Mouse (Mus musculus) liver, embryonic 14.5 days (tissue): ENCODE measurements around the gene Pgc. TPM values are rescaled to one million over a fixed set of nuclear protein-coding genes. Genes with fewer than 3 reads are reported as not detected.

Experiments used
- ATAC-seq: fragments of 200-750 bp; cut with Nextera tagmentation; 2 replicates; pipeline ENCODE4 v1.8.0; 2017; ENCODE audit warnings: moderate number of reproducible peaks, mild to moderate bottlenecking, moderate library complexity; ENCODE audit not compliant: insufficient read depth
- DNase-seq, 3 experiments: peaks; one replicate each; pipeline ENCODE4 v3.0.0-alpha.2; 2012 to 2013; ENCODE audit warnings: low read depth in 3 of 3, low spot score in 3 of 3
- H3K27ac ChIP-seq: fragments of 300-500 bp; sonication (generic); 2 replicates; pipeline ENCODE4 v1.5.1; 2014; ENCODE audit warnings: moderate library complexity, mild to moderate bottlenecking, control low read depth, inconsistent platforms
- H3K27me3 ChIP-seq: fragments of 300-500 bp; sonication (generic); 2 replicates; pipeline ENCODE4 v1.6.1; 2014; ENCODE audit warnings: mild to moderate bottlenecking, low read length, moderate library complexity; ENCODE audit not compliant: control insufficient read depth, insufficient read depth
- H3K36me3 ChIP-seq: fragments of 300-500 bp; sonication (generic); replicated peaks from 2 replicates; pipeline ENCODE4 v1.6.1; 2014; ENCODE audit warnings: low read depth; ENCODE audit not compliant: control insufficient read depth, insufficient read depth
- H3K4me1 ChIP-seq, 2 experiments: fragments of 200-500 bp in 1 of 2; fragments of 300-500 bp in 1 of 2; sonication (generic) in 1 of 2; replicated peaks; 2 replicates each; pipeline ENCODE4 v1.6.1; 2012 to 2014; ENCODE audit warnings: antibody characterized with exemption in 1 of 2, inconsistent platforms in 1 of 2, low read length in 1 of 2; ENCODE audit not compliant: control insufficient read depth in 2 of 2, insufficient read depth in 2 of 2
- H3K4me2 ChIP-seq: fragments of 300-500 bp; sonication (generic); 2 replicates; pipeline ENCODE4 v1.6.1; 2014; ENCODE audit warnings: low read depth, mild to moderate bottlenecking, control low read depth, moderate library complexity
- H3K4me3 ChIP-seq, 2 experiments: fragments of 200-500 bp in 1 of 2; fragments of 300-500 bp in 1 of 2; sonication (generic) in 1 of 2; 2 replicates each; pipeline ENCODE4 v1.5.1; 2012 to 2014; ENCODE audit warnings: low read depth in 2 of 2, low read length in 2 of 2, mild to moderate bottlenecking in 2 of 2, control low read depth in 1 of 2, inconsistent platforms in 1 of 2, moderate library complexity in 1 of 2; ENCODE audit not compliant: insufficient read depth in 1 of 2
- H3K9ac ChIP-seq: fragments of 300-500 bp; sonication (generic); replicated peaks from 2 replicates; pipeline ENCODE4 v1.6.1; 2014; ENCODE audit warnings: mild to moderate bottlenecking, control low read depth, moderate library complexity
- H3K9me3 ChIP-seq: fragments of 300-500 bp; sonication (generic); 2 replicates; pipeline ENCODE4 v1.6.1; 2016; ENCODE audit warnings: low read length, mixed read lengths; ENCODE audit not compliant: control insufficient read depth
- CTCF ChIP-seq: IDR thresholded peaks from 2 replicates; pipeline ENCODE4 v1.5.1; 2016; ENCODE audit warnings: antibody characterized with exemption, low read depth, control low read depth
- EP300 ChIP-seq: IDR thresholded peaks from 2 replicates; pipeline ENCODE4 v1.6.1; 2016; ENCODE audit warnings: antibody characterized with exemption, low read depth
- WGBS: fragments of 180-500 bp; shearing (Covaris S2); extraction: QIAGEN DNeasy Blood & Tissue Kit; methylation state at CpG from one replicate; pipeline ENCODE4 v1.1.7; 2014; ENCODE audit not compliant: insufficient replicate concordance; 5-methylcytosine and 5-hydroxymethylcytosine counted together
- polyA plus RNA-seq, 2 experiments: library from polyadenylated mRNA; depleted of rRNA in 1 of 2; stranded (reverse) in 1 of 2; unstranded in 1 of 2; fragments of >200 nt; fragmentation: Nextera tagmentation in 1 of 2; extraction: Ambion mirVana in 1 of 2; gene quantifications; 2 replicates each; pipeline versions ENCODE4 v1.2.1 to v1.2.3; 2012 to 2014

Gene Pgc
- polyA plus RNA-seq (2012; rRNA removed), result not detected in 2 replicates
- polyA plus RNA-seq (2014; fragmentation: Nextera tagmentation; extraction: Ambion mirVana), result not detected in 2 replicates

DNA sequence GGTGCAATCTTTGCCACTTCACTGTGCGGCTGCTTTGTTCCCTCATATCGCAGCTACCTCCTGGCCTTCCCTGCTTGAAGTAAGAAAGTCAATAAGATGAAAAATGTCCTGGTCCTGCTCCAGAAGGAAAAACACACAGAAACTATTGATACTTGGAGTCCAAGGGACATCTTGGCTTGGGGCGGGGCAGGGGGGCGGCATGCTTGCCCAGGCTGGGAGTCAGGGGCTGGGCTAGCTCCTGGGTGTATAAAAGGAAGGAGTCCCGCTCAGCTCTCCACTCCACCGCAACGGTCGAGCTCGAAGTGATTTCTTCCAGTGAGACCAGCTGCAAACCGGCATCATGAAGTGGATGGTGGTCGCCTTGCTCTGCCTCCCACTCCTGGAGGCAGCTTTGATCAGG, at the start of gene Pgc:
Gene Pgc (plus strand): TSS at position 277 of the 400 bp plus-strand sequence.
- Histone ChIP-seq H3K27me3 (no peaks in the 10 kb centered on the region), H3K9me3 (no peaks in the 10 kb centered on the region), H3K27ac (no peak within 1 kb of the TSS), H3K36me3 (no peaks in the 10 kb centered on the region), H3K9ac (no peak within 1 kb of the TSS), H3K4me2 (no peak within 1 kb of the TSS), H3K4me3 (no peak within 1 kb of the TSS), H3K4me1 (no peaks in the 10 kb centered on the region)
- WGBS, result 66% methylated on average over 11 of the region's 11 CpGs
- DNase-seq, result no peak
- ATAC-seq, result no peak
- TF ChIP-seq CTCF, result no peak
- no peak for TF ChIP-seq EP300

DNA sequence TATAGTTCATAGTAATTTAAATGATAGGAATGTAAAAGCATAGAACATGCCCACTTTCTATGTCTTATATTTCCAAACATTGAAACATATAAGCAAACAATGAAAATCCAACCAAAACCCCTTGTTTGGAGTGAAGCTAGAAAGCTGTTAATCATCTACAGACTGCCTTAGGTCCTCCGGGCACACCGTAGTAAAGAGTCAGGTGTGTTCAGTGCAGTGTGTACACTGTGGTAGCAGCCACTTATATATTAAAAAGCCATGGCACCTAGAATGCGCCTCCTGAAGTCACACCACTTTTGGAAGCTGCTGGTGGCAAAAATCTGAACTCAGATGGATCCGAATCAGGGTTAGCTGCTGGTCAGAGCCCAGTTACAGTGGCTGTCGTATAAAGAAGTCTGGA, 48.4 kb upstream of the Pgc start:
- no peak overlapping the region for H3K9ac ChIP-seq
- H3K36me3 ChIP-seq, result peaks cover 29% of the 10 kb centered on the region
- no peaks in the 10 kb centered on the region for H3K9me3 ChIP-seq
- whole genome bisulfite sequencing, result 79% methylated on average over 5 of the region's 5 CpGs
- H3K27me3 ChIP-seq, result no peaks in the 10 kb centered on the region
- no peaks in the 10 kb centered on the region for H3K4me1 ChIP-seq
- no peak overlapping the region for H3K27ac ChIP-seq
- H3K4me3 ChIP-seq, result no peak overlapping the region
- no peak overlapping the region for H3K4me2 ChIP-seq
- no peak for DNase-seq
- TF ChIP-seq CTCF (no peak), EP300 (no peak)
- ATAC-seq, result no peak

DNA sequence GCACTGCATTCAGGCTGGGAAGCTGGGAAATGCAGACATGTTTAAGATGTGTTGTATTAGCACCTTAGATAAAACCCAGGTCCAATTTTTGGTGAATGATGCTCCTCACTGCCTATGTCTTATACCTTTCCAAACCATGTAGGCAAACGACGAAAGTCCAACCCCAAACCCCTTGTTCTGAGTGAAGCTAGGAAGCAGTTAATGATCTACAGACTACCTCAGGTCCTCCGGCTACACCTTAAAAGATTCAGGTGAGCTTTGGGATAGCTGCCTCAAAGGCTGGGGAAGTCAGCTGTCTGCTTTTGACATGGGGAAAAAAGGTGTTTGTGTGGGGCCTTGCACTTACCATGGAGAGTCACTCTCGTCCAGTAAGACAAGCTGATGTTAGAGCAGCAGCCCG, 47.9 kb upstream of the Pgc start:
- Histone ChIP-seq H3K36me3 (peaks cover 32% of the 10 kb centered on the region), H3K27ac (no peak overlapping the region), H3K4me3 (no peak overlapping the region), H3K4me1 (no peaks in the 10 kb centered on the region), H3K9me3 (no peaks in the 10 kb centered on the region), H3K9ac (no peak overlapping the region), H3K27me3 (no peaks in the 10 kb centered on the region), H3K4me2 (no peak overlapping the region)
- WGBS, result 74% methylated on average over 5 of the region's 5 CpGs
- no peak for DNase-seq
- TF ChIP-seq EP300, result no peak
- no peak for TF ChIP-seq CTCF
- ATAC-seq, result no peak

DNA sequence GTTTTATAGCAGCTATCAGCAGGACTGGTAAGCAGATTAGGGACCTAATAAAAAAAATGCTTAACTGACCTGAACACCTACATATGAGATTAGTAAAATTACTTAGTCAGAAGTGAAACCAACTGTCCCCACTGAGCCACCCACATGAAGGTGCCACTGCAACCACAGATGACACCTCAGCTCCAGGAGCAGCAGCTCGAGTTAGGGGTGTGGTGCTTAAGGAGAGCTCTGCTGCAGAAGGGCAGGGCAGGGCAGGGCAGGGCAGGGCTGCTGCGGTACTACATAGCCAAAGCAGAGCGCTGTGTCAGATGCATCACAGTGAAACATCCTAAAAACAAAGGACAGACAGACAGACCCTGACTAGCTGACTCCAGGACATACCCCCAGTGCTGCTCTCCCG, 43.8 kb upstream of the Pgc start:
- ATAC-seq (no peak), DNase-seq (no peak)
- no peak overlapping the region for H3K9ac ChIP-seq
- H3K27me3 ChIP-seq, result no peaks in the 10 kb centered on the region
- peaks cover 4 to 9% of the 10 kb centered on the region in 2 experiments; a peak in 2 of 4 replicates for H3K4me1 ChIP-seq
- H3K4me3 ChIP-seq, result no peak overlapping the region
- H3K36me3 ChIP-seq, result peaks cover 34% of the 10 kb centered on the region
- no peak overlapping the region for H3K27ac ChIP-seq
- 52% methylated on average over 4 of the region's 4 CpGs for WGBS
- no peak for TF ChIP-seq EP300
- no peak for TF ChIP-seq CTCF
- no peak overlapping the region for H3K4me2 ChIP-seq
- H3K9me3 ChIP-seq, result no peaks in the 10 kb centered on the region

DNA sequence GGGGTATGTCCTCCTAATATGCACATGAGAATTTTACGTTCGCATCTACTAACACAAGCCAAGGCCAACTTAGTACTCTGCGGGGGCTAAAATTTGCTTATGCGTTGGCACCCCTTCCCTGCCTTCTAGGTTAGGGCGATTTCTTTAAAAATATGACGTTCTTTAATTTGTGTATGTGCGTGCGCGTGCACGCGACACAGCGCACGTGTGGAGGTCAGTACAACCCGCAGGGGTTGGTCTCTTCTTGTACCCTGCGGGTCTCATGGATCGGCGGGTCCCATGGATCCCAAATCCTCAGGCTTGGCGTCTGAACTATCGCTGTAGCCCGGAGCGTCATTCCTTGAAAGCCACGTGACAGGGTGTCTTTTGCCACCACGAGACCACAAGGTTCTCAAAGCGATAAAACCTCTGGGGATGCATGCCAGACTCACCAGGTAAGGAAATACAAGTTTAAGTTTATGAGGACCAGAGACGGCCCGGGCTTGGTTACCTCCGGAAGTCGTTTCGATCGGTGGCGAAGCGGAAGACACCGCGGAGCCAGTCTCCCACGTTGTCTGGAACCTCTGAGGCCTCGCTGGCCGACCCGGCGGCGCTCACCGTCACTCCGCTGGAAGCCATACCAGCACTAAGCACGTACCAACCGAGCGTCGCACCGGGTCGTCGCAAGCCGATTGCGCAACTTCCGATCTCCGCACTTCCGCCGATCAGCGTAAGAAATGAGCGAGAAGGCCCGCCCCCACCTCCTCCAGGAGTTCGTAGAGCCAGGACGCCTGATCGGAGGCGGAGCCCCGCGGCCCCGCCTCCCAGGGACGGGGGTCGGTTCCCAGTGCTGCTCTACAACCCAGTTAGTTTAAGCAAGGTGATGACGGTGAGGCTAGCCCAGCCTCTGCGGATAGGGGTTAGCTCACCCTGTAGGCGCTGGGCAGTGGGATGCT, 39.0 kb upstream of the Pgc start:
- ATAC-seq, result peak; percentile 85
- H3K4me1 ChIP-seq, result peaks cover 4 to 9% of the 10 kb centered on the region in 2 experiments; a peak in 2 of 4 replicates
- H3K9ac ChIP-seq, result peak overlapping the region; percentile 72
- peak overlapping the region; percentile 78 for H3K4me2 ChIP-seq
- peak overlapping the region; percentile 60 for H3K27ac ChIP-seq
- under 1% methylated on average over 70 of the region's 70 CpGs for WGBS
- H3K9me3 ChIP-seq, result no peaks in the 10 kb centered on the region
- peak; percentile 90 to 93 (median 93) for DNase-seq
- no peak for TF ChIP-seq CTCF
- no peak for TF ChIP-seq EP300
- peaks cover 10% of the 10 kb centered on the region; the same call in 1 of the 2 replicates for H3K36me3 ChIP-seq
- no peaks in the 10 kb centered on the region for H3K27me3 ChIP-seq
- H3K4me3 ChIP-seq, result peak overlapping the region; percentile 65 to 79
